Mouse (Mus musculus): ENCODE measurements at regions not wholly inside any gene's neighbourhood (a gene's known extent, or its start where the extent isn't known, plus 50 kb on each side); places are given as distances from the start of the nearest gene placed in this dataset.

DNA sequence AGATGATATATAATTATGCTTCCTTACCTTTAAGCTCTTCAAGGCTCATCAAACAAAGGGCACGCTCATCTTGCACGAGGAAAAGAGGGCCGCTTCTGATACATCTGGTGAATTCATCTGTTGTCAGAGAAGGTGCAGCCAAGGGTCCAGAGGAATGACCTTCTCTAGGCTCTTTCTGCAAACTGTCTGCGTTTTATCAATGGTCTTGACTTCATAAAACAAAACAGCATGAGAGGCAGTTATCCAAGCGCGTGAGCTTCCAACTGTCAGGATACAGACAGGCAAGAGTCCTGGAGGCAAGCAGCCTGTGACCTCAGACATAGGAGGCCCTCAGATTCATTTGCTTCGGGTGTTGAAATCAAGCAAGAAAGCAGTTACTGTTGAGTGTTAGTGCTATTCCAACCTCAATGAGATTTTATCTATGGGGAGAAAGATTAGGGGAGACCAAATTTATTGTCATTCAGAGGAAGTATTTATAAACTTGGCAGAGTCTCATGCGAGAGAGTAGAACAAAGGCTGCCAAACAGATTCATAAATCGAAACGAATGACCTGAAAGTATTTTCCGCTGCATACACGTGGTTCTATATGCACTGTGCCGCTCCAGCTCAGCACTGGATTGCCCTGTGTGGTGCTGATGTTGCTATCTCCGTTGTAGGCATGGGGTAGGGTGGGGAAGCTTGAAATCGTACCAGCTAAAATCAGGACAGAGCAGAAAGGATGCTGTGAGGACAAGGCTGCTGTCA lies 107.2 kb upstream of the Vangl1 start:
- DNase-seq (ENCODE audit: low read depth) = no peak

GRCm38 (mm10) chr3:102310243-102310642 lies 105.8 kb upstream of the Vangl1 start:
- DNase-seq (ENCODE audit: low read depth) = no peak

- DNase-seq (ENCODE audit: low read depth) = peak; percentile 7
These were observed 105.3 kb upstream of the Vangl1 start for GRCm38 (mm10) chr3:102309756-102310155.

DNA sequence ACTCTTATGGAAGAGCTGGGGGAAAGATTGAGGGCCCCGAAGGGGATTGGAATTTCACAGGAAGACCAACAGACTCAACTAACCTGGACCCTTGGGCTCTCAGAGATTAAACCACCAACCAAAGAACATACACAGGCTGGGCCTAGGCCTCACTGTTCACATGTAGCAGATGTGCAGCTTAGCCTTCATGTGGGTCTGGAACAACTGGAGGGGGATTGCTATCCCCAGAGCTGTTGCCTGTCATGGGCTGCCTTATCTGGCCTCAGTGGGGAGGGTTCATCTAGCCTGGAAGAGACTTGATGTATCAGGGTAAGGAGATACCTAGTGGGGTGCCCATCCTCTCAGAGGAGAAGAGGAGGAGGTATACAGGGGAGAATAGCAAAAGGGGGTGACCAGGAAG lies 103.2 kb upstream of the Vangl1 start:
- no peak for DNase-seq (ENCODE audit: low read depth)

GRCm38 (mm10) chr3:102292385-102292784 lies 87.9 kb upstream of the Vangl1 start:
- no peak for DNase-seq (ENCODE audit: low read depth)

DNA sequence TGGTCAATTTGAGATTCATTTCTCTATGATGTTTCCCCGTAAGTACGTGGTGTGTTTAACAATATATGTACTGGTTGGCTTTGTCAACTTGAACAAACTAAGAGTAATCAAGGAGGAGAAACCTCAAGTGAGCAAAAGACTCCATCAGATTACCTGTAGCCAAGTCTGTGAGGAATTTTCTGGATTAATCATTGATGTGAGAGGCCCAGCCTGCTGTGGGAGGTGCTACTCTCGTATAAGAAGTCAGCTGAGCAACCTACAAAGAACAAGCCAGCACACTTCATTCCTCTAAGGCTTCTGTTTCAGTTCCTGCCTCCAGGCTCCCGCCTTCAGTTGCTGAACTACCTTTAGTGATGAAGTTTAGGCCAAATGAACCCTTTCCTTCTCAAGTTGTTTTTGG lies 77.5 kb upstream of the Vangl1 start:
- no peak for DNase-seq (ENCODE audit: low read depth)

DNA sequence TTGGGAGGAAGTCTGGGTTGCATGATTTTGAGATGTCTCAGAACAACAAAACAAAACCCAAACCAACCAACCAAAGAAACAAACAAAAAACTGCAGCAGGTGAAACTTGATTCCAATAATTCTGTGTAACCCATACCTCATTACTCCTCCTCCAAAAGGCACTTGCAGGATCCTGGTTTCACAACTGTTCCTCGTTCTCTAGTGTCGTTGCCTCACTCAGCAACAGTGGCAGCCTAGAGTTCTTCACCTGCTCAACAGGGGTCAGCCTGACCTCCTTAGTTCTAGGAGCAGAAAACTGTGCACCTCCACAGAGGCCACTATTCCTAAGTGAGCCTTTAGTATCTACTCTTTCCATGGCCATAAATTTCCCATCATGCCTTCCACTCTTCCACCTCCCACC lies 72.3 kb upstream of the Vangl1 start:
- no peak for DNase-seq (ENCODE audit: low read depth)

DNA sequence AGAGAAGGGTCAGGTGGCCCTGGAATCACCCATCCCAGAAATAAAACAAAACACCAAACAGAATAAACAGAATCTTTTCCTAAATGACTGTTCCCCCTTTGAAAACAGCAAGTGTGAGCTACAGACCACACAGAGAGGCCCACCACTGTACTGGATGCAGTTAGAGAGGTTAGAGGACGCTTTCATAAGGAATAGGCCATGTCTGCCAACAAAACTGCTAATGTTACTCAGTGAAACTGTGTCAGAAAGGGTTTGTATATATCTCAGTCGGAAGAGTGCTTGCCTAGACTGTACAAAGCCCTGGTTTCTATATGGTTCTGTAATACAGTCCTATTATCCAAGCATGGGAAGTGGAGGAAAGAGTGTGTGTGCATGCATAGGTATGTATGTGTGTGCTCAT lies 71.8 kb upstream of the Vangl1 start:
- DNase-seq (ENCODE audit: low read depth) = no peak

GRCm38 (mm10) chr3:102275256-102276022 lies 70.9 kb upstream of the Vangl1 start:
- no peak for DNase-seq (ENCODE audit: low read depth)

DNA sequence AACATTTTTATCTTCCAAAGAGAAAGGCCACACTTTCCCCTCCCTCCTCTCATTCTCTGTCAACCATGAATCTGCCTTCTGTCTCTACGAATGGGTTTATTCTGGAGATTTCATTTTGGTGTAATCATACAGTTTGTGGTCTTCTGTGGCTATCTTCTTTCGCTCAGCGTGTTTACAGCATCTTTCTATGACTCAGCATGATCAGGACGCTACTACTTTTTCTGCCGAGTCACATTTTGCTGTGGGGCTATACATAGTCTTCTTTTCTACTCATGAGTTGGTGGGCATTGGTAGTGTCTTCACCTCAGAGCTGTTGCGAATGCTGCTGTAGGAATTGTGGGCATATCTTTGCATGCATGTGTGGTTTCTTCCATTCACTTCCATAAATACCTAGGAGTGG lies 66.3 kb upstream of the Vangl1 start:
- DNase-seq (ENCODE audit: low read depth) = peak; percentile 1

DNA sequence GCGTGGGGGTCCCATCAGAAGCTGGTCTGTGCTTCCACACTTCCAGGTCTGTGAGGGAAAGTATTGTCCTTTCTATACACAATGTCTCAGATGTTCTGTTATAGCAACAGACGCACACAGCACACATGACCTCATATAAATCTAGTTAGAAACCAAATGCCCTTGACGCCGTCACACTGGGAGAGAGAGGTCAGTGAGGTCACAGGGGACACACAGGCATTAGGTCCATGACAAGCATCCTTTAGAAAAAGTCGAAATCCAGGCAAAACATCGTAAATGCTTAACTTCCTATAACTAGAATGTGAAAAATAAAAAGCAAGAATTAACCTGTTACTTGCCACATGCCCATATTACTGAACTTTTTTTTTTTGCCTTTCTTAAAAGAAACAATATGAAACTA lies 65.8 kb upstream of the Vangl1 start:
- no peak for DNase-seq (ENCODE audit: low read depth)

DNA sequence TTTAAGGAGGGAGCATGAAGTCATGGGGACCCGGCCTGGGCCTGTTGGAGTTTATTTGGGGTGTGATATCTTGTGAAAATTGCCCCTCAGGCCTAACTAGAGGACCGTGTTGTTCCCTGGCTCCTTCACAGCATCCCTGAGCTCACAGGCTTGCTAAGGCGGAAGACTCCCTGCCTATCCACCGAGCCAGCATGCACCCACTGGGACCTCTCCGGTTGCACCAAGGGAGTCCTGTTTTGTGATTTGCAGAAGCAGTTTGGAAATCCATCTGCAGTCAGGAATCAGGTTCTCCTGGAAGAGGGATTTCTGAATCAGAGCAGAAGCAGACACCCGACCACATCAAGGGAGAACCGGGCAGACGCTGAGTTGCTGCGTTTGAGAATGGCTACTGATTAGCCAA lies 61.6 kb upstream of the Vangl1 start:
- DNase-seq (ENCODE audit: low read depth) = no peak

GRCm38 (mm10) chr3:102265146-102265545 lies 60.7 kb upstream of the Vangl1 start:
- no peak for DNase-seq (ENCODE audit: low read depth)

DNA sequence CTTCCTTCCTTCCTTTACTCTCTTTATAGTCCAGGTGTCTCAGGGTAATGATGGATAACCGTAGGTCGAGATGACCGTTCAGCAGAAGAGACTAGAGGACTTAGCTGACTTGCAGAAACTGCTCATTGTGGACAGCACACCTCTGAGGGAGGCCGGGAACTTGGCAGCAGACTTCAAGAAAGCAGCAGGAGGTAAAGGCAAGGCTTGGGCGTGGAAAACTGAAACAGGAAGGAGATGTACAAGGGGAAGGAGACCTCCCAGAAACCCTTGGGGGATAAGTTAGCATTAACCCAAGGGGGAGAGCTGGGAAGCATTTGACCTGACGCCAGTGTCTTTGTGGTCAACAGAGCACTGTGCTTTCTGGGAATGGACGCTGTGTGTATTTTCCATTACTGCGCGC lies 58.8 kb upstream of the Vangl1 start:
- no peak for DNase-seq (ENCODE audit: low read depth)

- no peak for DNase-seq (ENCODE audit: low read depth)
These were observed 58.2 kb upstream of the Vangl1 start for GRCm38 (mm10) chr3:102262665-102263064.

- DNase-seq (ENCODE audit: low read depth) = no peak
These were observed 57.0 kb upstream of the Vangl1 start for GRCm38 (mm10) chr3:102261517-102261916.
